Mouse (Mus musculus) thymus, postnatal 4 days (tissue): Measurements from ENCODE around the gene Nkap.
"Not testable (repeated sequence)": the region's sequence is repeated elsewhere in the genome, so short reads cannot be mapped to it uniquely, and the experiment has no call there.

Source experiments
- DNase-seq: peaks from one replicate; pipeline ENCODE4 v3.0.0; 2021

The Nkap gene

GRCm38 (mm10) chrX:37126671-37127358, at the start of gene Nkap:
Gene Nkap (plus strand): TSS chrX:37126795.
- DNase-seq, result peak; percentile 77

- DNase-seq, result not testable (repeated sequence)
Observed at GRCm38 (mm10) chrX:37080345-37080744, 46.2 kb upstream of the Nkap start.

- DNase-seq, result no peak
Observed at GRCm38 (mm10) chrX:37081194-37081593, 45.4 kb upstream of the Nkap start.

GRCm38 (mm10) chrX:37084318-37084926, 42.2 kb upstream of the Nkap start:
- DNase-seq, result no peak

- peak; percentile 90 for DNase-seq
Observed at GRCm38 (mm10) chrX:37084927-37085660, 41.5 kb upstream of the Nkap start, which contains the start of gene Rpl39. Gene Rpl39 (minus strand): TSS chrX:37085402.

GRCm38 (mm10) chrX:37085665-37086064, 40.9 kb upstream of the Nkap start:
- no peak for DNase-seq

- no peak for DNase-seq
Observed at GRCm38 (mm10) chrX:37088778-37089177, 37.8 kb upstream of the Nkap start.

GRCm38 (mm10) chrX:37091457-37091856, 35.1 kb upstream of the Nkap start:
- no peak for DNase-seq

- no peak for DNase-seq
Observed at GRCm38 (mm10) chrX:37095106-37095768, 31.4 kb upstream of the Nkap start.

- no peak for DNase-seq
Observed at GRCm38 (mm10) chrX:37098681-37099080, 27.9 kb upstream of the Nkap start.

- no peak for DNase-seq
Observed at GRCm38 (mm10) chrX:37103826-37104225, 22.8 kb upstream of the Nkap start.

- no peak for DNase-seq
Observed at GRCm38 (mm10) chrX:37109526-37110192, 16.9 kb upstream of the Nkap start.

GRCm38 (mm10) chrX:37110193-37110880, 16.3 kb upstream of the Nkap start, which contains the start of gene Upf3b:
Gene Upf3b (minus strand): TSS chrX:37110322.
- peak; percentile 90 for DNase-seq

GRCm38 (mm10) chrX:37110881-37111193, 15.8 kb upstream of the Nkap start:
- no peak for DNase-seq

GRCm38 (mm10) chrX:37117085-37117484, 9.5 kb upstream of the Nkap start:
- no peak for DNase-seq

GRCm38 (mm10) chrX:37119585-37119984, 7.0 kb upstream of the Nkap start:
- no peak for DNase-seq

GRCm38 (mm10) chrX:37120212-37120611, 6.4 kb upstream of the Nkap start:
- DNase-seq, result no peak

- DNase-seq, result no peak
Observed at GRCm38 (mm10) chrX:37125511-37125910, 1.1 kb upstream of the Nkap start.

- DNase-seq, result no peak
Observed at GRCm38 (mm10) chrX:37141732-37142131, 15.1 kb downstream of the Nkap start.

- not testable (repeated sequence) for DNase-seq
Observed at GRCm38 (mm10) chrX:37144498-37144897, 17.9 kb downstream of the Nkap start.

GRCm38 (mm10) chrX:37144954-37145353, 18.4 kb downstream of the Nkap start:
- DNase-seq, result peak; percentile 68

GRCm38 (mm10) chrX:37157839-37158238, 31.2 kb downstream of the Nkap start:
- DNase-seq, result peak; percentile 36
